Mouse (Mus musculus): ENCODE measurements around the gene Clec18a. TPM values are rescaled to one million over a fixed set of nuclear protein-coding genes. Genes with fewer than 3 reads are reported as not detected.
A peak's percentile ranks its signal among the peaks of the same experiment; 100 is the strongest.
"Not testable (repeated sequence)": the region's sequence is repeated elsewhere in the genome, so short reads cannot be mapped to it uniquely, and the experiment has no call there.

Clec18a gene
- total RNA-seq, 1 experiment from 2014 or later: not detected

DNA sequence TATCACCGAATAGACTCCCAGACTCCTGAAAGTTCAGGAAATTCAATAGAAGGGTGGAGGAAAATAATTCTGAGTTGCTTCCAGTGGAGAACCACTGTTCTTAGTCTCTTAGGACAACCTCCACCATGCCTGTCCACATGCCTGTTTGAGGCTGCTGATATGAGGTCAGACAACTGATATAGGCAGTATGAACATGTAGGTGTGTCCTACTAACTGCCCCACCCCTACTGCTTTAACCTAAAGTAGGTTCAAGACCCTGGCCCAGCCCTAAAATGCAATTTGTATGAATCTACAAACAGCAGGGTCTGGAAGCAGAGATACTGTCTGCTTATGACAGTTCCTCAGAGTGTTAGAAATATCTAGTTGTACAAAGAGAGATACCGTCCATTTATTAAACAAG lies 36.6 kb downstream of the Clec18a start:
- DNase-seq: no peak

DNA sequence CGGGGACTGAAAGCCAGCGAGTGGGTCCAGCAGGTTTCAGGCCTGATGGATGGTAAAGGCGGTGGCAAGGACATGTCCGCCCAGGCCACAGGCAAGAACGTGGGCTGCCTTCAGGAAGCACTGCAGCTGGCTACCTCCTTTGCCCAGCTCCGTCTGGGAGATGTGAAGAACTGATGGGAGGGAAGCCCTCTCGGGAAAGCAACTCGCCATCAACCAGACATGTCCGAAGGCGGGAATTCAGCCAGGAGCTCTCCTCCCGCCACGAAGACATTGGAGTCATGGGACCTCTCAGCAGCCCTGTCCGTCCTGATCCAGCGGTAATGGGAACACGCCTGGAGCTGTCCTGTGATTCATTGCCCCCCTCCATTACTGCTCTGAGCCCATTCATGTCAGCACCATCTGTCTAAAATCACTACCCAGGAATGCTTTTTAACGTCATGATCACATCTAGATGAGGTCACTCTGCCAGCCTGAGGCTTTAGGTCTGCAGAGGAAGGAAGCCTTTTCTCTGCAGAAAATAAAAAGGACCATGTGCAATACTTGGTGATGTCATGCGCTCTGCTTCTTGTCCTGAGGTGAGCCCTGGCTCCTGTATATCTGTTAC lies 37.1 kb downstream of the Clec18a start:
- no peak for DNase-seq

DNA sequence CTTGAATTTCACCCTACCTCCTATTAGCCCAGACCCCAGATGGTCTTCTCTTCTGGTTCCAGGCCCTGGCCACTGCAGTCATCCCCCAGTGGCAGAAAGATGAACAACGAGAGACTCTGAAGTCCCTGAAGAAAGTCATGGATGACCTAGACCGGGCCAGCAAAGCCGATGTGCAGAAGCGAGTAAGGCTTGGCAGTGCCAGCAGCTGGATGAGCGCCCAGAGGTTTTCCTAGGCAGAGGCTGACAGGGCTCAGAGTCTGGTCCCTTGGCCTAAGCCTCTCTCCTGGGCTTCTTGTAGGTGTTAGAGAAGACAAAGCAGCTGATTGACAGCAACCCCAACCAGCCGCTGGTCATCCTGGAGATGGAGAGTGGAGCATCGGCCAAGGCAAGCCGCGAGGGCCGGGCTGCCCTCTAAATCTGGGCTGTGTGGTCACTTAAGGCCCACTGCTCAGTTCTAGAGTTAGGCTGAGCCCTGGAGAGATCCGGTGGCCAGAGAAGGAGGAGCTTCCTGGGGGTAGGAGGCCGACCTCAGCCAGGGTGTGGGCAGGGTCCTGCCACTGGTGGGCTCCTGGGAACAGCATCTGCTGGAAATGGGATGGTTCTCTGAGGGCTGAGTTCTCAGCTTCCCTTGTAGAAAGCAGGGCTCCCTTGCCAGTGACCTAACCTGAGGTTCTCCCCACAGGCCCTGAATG lies 38.3 kb downstream of the Clec18a start:
- DNase-seq: peak; percentile 43

DNA sequence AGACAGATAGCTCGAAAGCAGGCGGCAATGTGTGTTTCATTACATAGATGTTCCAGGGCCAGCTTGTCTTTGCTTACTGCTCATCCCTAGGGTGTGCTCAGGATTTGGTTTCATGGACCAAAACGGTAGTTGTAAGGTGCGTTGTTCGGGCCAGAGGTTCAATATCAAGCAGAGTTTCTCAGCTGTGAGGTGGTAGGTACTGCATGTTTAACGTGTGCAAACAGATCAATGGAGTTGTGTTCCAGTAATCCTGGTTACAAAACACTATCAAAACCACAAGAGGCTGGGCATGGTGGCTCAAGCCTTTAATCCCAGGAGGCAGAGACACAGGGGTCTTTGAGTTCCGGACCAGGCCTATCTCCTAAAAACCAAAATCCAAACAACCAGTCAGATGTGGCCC lies 43.1 kb downstream of the Clec18a start:
- DNase-seq: no peak

DNA sequence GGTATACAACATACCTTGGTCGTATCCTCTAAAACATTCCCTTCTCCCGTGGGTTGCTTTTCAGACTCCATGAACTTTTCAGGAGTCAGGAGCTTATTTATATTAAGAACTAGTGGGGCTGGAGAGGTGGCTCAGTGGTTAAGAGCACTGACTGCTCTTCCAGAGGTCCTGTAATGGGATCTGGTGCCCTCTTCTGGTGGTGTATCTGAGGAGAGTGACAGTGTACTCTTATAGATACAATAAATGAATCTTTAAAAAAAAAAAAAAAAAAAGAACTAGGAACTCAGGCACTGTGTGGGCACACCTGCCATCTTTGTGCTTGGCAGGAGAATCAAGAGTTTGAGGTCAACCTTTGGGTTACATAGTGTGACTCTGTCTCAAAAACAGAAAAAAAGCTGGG lies 43.5 kb downstream of the Clec18a start:
- no peak for DNase-seq

DNA sequence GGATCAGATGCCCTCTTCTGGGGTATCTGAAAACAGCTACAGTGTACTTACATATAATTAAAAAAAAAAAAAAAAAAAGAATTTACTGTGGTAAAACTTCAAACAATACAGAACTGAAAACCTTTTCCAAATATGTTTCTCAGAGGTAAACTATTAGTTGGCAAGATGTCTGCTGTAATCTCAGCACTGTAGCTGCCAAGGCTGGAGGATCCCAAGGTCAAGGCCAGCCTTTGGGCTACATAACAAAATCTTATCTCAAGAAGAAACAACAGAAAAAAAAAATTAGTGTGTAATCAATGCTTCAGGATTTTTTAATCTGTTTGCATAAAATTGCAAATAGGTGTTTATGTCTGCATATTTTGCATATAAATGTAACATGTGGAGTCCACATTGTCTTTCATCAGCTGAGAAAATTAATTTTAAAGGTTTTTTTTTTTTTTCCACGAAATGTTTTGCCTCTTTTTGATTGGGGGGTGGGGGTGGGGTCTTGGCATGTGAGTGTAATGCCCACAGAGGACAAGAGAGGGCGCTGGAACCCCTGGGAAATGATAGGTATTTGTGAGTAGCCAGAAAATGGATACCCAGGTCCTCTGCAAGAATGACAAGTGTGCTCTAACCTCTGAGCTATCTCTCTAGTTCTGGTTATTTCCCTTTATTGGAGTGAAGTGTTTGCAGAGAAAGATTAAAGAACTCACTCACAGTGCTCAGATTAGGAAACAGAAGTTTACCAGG lies 48.1 kb downstream of the Clec18a start:
- DNase-seq: no peak

DNA sequence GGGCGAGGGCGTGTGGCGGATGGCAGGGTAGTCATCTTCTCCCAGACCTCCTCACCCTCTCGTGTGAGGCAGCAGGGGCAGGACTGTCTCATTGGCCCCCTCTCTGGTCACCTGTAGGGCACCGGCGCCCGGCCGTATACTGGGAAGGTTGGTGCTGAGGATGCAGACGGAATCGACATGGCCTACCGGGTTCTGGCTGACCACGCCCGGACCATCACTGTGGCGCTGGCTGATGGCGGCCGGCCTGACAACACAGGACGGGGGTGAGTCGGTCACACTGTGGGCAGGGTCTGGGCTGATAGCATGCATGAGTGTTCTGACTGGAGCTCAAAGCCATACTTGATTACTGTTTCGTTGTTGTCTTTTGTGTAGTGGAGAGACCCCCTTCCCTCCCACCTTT lies 49.7 kb downstream of the Clec18a start:
- no peak for DNase-seq

DNA sequence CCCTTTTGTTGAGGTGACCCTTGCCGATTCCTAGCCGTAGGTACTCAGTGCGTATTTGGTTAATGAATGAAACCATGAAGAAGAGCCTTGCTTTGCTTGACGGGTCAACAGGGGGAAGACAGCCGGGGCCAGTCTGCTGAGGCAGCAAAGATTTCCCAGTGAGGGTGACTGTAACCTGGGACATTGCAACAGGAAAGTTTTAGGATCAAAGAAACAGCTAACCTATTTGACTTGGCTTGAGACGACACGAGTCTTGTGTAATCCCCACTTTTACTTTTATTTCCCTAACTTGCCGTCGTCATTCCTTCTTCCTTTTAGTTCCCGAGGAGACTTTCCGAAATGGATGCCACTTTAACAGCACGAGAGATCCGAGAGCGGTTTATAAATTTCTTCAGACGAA lies 55.6 kb downstream of the Clec18a start:
- DNase-seq: no peak

DNA sequence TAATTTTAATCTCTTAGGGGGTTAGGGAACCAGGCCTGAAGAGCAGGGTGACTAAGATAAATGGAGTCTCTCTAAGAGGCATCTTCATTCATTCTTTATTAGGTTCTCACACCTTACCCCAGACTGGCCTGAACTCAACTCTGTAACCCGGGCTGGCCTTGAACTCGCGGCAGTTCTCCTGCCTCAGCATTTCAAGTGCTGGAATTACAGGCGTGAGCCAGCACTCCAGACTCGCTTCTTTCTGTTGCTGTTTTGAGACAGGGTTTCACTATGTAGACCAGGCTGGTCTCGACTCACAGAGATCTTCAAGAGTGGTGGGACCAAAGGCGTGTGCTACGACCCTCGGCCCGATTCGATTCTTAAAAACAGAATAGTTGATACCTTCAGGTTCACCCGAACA lies 58.0 kb downstream of the Clec18a start:
- peak; percentile 29 for DNase-seq

DNA sequence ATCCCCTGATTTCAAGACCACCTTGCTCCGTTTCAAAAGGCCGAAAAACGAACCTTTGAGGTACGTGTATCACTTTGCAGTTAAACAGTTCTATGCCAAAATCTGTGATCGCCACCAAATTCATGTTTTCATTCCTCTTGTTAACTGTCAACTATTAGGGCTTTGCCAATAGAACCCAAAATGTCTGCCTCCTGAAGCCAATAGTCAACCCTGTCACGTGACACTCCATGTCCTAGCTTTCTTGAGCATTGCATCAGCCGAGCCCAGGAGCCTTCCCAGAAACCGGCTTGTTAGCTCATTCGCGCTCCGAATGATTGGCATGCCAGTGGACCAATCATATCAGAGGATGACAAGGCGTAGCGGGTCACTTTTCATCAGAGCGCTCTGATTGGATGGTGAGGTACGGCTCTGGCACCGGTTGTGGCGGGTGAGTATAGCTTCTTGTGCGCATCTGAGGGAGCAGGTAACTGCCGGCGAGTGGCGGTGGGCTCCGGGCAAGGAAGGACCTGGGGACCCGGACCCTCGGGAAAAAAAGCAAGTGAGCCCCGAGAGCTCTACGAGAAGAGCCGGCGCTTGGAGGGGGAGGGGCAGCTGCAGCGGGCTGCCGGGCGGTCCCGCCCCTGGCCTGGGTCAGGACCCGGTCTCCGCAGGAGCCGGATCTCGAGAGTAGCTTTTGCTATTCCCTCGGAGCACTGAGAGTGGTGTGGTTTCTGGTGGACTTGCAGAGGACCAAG lies 58.6 kb downstream of the Clec18a start:
- peak; percentile 93 for DNase-seq

DNA sequence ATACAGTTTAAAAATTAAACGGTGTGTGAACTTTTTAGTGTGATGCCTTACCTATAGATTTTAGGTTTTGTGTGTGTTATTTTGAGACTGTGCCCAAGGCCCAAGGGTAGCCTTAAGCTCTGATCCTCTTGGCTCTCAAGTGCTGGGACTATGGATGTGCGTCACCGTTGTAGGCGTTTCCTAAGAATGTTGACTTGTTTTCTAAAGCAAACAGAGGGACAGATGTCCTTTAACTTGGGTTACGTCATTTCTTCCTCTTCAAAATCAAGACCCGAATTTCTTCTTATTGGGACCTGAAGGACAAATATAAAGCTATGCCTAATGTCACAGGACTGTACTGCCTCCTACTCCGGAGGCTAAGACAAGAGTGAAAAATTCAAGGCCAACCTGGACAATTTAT lies 59.3 kb downstream of the Clec18a start, which contains the start of gene Aars:
TSS of gene Aars (plus strand) at position 229 of the 400 bp plus-strand sequence.
- no peak for DNase-seq

DNA sequence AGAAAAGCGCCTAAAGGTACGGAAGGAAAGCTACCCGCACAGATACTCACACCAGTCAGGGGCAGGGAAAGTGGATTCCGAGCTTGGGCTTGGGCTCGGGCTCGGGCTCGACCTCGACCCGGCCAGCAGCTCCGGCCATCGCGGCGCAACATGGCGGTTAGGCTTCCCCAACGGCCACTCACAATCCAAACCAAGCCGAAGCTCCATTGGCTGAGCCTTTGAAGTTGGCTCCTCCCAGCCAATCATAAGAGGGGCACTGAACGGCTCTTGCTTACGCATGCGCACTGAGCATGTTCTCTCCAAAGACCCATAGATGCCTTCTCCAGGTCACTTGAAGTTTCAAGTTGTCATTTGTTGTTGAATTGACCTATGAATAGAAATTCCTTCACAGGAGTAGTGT lies 60.7 kb downstream of the Clec18a start, which contains the start of gene Ddx19b:
TSS of gene Ddx19b (minus strand) at position 180 of the 400 bp plus-strand sequence.
- no peak for DNase-seq

DNA sequence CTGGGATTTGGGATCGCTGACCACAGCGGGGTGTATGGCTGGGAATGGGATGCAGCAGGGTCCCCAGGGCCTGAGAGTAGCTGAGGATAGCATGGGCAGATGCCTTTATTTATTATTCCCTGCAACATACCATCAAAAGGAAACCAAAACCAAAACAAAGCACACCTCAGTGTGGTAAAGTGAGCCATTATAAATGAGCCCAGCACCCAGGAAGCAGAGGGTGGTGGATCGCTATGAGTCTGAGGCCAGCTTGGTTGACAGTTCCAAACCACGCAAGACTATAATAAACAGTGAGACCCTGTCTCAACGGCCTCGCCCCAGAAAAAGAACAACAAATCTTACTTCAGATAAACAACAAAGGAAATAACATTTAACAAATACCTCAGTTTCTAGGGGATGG lies 62.2 kb downstream of the Clec18a start:
- no peak for DNase-seq

DNA sequence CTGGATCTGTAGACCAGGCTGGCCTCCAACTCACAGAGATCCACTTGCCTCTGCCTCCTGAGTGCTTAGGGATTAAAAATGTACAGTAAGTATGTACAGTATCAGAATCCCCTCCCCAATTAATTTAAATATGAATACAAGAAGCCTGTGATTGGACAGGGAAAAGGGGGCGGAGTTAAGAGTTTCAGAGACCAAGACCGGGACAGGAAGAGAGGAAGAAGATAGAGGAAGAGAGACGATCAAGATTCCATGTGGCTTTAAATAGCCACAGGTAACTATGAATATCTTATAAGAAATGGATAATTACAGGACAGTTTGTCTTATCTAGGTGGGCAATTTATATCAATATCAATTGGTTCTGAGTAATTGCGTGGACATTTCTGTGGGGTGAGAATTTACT lies 62.6 kb downstream of the Clec18a start:
- no peak for DNase-seq

DNA sequence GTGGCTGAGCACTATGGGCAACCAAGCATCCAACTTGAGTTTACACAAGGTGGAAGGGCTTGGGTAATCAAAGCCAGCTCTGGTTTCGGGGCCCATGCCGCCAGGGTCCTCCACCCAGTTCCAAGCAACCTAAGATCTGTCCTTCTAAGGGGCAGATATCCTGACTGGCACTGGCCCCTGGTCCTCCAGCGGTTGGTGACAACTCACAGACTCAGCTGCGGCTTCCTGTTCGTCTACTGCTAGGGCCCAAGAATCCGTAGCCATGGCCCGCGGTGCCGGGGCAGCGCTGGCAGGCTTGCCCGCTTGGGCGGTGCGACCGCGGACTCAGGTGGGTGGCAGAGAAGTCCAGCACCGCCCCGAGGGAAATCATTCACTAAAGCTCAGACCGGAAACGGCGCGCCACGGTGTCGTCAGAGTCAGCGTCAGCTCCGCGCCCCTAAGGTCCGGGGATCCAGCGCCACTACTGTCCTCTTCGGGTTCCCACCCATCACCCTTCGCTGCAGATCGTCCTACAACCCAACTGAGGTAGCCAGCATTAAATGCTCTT lies 64.8 kb downstream of the Clec18a start:
- DNase-seq: peak; percentile 90

DNA sequence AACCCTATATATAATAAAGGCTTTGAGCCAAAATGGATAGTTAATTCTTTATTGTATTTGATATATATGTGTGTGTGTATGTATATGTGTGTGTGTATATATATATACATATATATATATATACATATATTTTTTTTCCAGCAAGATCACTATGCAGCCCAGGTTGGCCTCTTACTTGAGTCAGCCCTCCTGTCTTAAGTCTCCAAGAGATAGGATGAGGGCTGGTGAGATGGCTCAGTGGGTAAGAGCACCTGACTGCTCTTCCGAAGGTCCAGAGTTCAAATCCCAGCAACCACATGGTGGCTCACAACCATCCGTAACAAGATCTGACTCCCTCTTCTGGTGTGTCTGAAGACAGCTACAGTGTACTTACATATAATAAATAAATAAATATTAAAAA lies 65.6 kb downstream of the Clec18a start:
- DNase-seq: not testable (repeated sequence)

DNA sequence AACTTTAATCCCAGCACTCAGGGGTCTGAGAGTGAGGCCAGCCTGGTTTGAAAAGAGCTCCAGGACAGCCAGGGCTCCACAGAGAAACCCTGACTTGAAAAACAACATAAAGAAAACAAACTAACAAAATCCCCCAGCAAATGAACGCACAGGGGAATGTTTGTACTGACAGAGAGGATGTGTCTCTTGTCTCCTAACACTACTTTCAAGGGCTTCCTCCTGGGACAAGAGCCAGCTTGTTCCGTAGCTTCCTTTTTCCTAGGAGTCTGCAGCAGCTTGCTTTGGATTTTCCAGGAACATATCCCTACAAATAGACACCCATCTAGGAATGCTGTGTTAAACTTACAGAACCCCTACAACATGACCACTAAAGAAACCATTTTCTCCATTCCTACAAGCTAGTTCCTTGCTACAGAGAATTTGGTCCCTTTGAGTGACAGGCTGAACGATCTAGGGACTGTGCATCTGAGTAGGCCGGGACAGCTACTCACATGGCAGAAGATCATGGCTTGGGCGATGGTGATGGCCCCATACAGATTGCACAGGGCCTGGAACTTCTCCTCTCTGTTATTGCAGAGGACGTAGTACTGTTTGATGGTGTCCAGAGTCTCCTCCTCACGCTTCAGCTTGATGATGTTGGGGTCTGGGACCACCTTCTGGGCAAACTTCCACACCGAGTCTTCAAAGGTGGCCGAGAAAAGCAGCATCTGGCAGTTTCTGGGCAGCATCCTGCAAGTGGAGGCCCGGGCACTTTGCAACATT lies 81.8 kb downstream of the Clec18a start:
- DNase-seq: not testable (repeated sequence)

Measured in adrenal gland, postnatal 25 days (tissue).